Mouse (Mus musculus) midbrain, embryonic 16.5 days (tissue): Measurements from ENCODE around the gene Usmg5. TPM values are rescaled to one million over a fixed set of nuclear protein-coding genes. Genes with fewer than 3 reads are reported as not detected.
A peak's percentile ranks its signal among the peaks of the same experiment; 100 is the strongest.
"Not testable (repeated sequence)": the region's sequence is repeated elsewhere in the genome, so short reads cannot be mapped to it uniquely, and the experiment has no call there.

ENCODE experiments used
- ATAC-seq: fragments of 200-750 bp; cut with Nextera tagmentation; 2 replicates; pipeline ENCODE4 v1.8.0; 2017; ENCODE audit warnings: moderate TSS enrichment
- H3K27ac ChIP-seq: fragments of 300-500 bp; sonication (generic); 2 replicates; pipeline ENCODE4 v1.5.1; 2014; ENCODE audit warnings: mild to moderate bottlenecking, low read length, mixed read lengths
- H3K27me3 ChIP-seq: fragments of 300-500 bp; sonication (generic); 2 replicates; pipeline ENCODE4 v1.6.1; 2014; ENCODE audit warnings: low read depth, low read length, mixed read lengths; ENCODE audit not compliant: control insufficient read depth, insufficient read depth
- H3K36me3 ChIP-seq: fragments of 300-500 bp; sonication (generic); 2 replicates; pipeline ENCODE4 v1.6.1; 2014; ENCODE audit warnings: mild to moderate bottlenecking, low read length, moderate library complexity, mixed read lengths; ENCODE audit not compliant: control insufficient read depth, insufficient read depth
- H3K4me1 ChIP-seq: fragments of 300-500 bp; sonication (generic); 2 replicates; pipeline ENCODE4 v1.6.1; 2014; ENCODE audit warnings: mild to moderate bottlenecking, low read length, mixed read lengths; ENCODE audit not compliant: control insufficient read depth, insufficient read depth
- H3K4me2 ChIP-seq: fragments of 300-500 bp; sonication (generic); 2 replicates; pipeline ENCODE4 v1.6.1; 2014; ENCODE audit warnings: mild to moderate bottlenecking, low read length, mixed read lengths
- H3K4me3 ChIP-seq: fragments of 300-500 bp; sonication (generic); 2 replicates; pipeline ENCODE4 v1.5.1; 2014; ENCODE audit warnings: low read depth, mild to moderate bottlenecking, low read length, moderate library complexity, mixed read lengths
- H3K9ac ChIP-seq: fragments of 300-500 bp; sonication (generic); 2 replicates; pipeline ENCODE4 v1.6.1; 2014; ENCODE audit warnings: low read depth, low read length, mixed read lengths
- H3K9me3 ChIP-seq: fragments of 300-500 bp; sonication (generic); replicated peaks from 2 replicates; pipeline ENCODE4 v1.6.1; 2014; ENCODE audit warnings: mild to moderate bottlenecking, low read length, mixed read lengths; ENCODE audit not compliant: control insufficient read depth, poor library complexity, severe bottlenecking
- WGBS: fragments of 180-500 bp; shearing (Covaris S2); extraction: QIAGEN DNeasy Blood & Tissue Kit; methylation state at CpG from one replicate; pipeline ENCODE4 v1.1.7; 2014; 5-methylcytosine and 5-hydroxymethylcytosine counted together
- polyA plus RNA-seq: library from polyadenylated mRNA; unstranded; fragments of >200 nt; fragmentation: Nextera tagmentation; extraction: Ambion mirVana; gene quantifications from 2 replicates; pipeline ENCODE4 v1.2.1, GENCODE M21; 2015

Gene Usmg5
- polyA plus RNA-seq = 1,328 and 1,431 TPM in 2 replicates

DNA sequence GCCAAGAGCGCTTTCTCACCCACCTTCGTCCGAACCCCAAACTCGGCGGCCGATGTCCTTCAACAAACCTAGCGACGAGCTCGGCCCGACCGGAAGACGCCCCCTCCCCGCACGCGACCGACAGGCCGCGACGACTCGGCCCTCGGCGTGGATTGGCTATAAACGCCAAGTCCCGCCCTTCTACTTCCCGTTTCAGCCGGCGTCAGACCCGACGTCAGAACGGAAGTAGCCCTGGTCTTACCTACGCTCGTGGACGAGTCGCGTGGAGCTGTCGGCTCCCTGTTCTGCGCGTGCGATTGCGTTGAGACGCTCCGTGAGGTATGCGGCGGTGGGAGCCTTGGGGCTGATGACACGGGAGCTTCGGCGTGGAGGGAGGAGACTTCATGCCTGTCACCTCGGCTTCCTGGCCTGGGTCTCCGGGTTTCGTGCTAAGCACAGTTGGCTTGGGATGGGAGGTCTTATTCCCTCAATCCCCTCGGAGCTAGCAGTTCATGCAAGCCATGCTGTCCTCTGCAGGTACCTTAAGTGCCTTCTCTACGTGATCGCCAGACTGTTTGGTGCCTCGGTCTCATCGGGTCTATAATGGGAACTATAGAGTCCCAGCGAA is at the start of gene Usmg5, which contains the start of gene Pdcd11:
Gene Usmg5, minus strand, starts transcription at position 98 of the 607 bp plus-strand sequence.
Gene Pdcd11, plus strand, starts transcription at position 219 of the 607 bp plus-strand sequence.
- Histone ChIP-seq H3K9me3 (no peaks in the 10 kb centered on the region), H3K4me2 (peak within 1 kb of the TSS; percentile 95), H3K36me3 (peaks cover 10% of the 10 kb centered on the region; the same call in 1 of the 2 replicates), H3K4me3 (peak within 1 kb of the TSS; percentile 96), H3K9ac (peak within 1 kb of the TSS; percentile 99), H3K4me1 (peaks cover 25% of the 10 kb centered on the region), H3K27me3 (no peaks in the 10 kb centered on the region), H3K27ac (peak within 1 kb of the TSS; percentile 90)
- WGBS = under 1% methylated on average over 56 of the region's 56 CpGs
- peak; percentile 99 for ATAC-seq

DNA sequence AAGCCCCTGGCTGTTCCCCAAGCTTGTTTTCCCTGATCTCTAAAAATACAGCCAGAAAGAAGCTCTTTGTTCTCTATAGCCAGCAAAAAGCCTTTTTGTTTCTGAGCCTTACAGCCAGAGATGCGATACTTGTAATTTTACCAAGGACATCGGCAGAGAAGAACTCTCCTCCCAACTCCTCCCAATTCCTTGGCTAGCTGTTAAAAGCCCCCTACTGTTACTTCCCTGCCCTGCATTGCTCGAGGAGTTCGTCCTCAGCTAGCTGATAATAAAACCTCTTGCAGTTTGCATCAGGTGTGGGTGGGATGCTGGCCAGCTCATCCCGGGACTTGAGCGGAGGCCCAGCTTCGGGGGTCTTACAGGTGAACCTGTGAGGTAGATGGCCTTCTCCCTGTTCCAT is 49.2 kb upstream of the Usmg5 start:
- WGBS = 45% methylated on average over 7 of the region's 7 CpGs
- not testable (repeated sequence) for H3K9ac ChIP-seq, ATAC-seq, H3K27ac ChIP-seq, H3K4me1 ChIP-seq, H3K4me3 ChIP-seq, H3K4me2 ChIP-seq, H3K36me3 ChIP-seq, H3K27me3 ChIP-seq, H3K9me3 ChIP-seq

GRCm38 (mm10) chr19:47137771-47138421 is 47.4 kb upstream of the Usmg5 start, which contains the start of gene Calhm2:
Gene Calhm2 (minus strand): TSS chr19:47138294.
- WGBS = 8% methylated on average over 26 of the region's 28 CpGs
- Histone ChIP-seq H3K27me3 (no peaks in the 10 kb centered on the region; the same call in 1 of the 2 replicates), H3K4me1 (peaks cover 6% of the 10 kb centered on the region; the same call in 1 of the 2 replicates), H3K27ac (no peak within 1 kb of the TSS), H3K4me3 (peak within 1 kb of the TSS; percentile 25), H3K4me2 (peak within 1 kb of the TSS; percentile 54), H3K36me3 (no peaks in the 10 kb centered on the region), H3K9me3 (no peaks in the 10 kb centered on the region), H3K9ac (peak within 1 kb of the TSS; percentile 42)
- peak; percentile 64 for ATAC-seq

DNA sequence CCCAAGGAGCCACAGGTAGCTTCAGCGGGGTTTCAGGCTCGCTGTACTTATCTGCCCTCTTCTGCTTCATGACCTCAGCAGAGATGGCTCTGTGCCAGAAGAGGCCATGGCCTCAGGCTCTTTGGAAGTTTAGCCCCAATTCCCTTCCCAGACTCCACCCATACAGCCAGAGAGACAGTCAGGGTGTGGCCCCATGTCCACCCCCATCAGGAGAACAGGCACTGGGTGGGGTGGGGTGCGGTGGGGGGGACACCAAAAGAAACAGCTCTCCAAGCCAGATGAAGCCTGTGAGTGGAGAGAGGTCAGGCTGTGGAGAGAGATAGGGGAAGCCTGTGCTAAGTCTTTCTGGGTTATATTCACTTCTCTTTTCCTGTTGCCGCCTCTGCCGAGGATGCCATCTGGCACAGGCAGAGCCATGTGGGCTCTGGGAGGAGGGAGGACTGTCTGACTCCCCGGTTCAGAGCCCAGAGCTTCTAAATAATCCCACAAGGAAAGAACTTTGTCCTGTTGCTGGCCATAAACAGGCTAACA is 46.7 kb upstream of the Usmg5 start:
- ATAC-seq = no peak
- H3K27me3 ChIP-seq = no peaks in the 10 kb centered on the region; the same call in 1 of the 2 replicates
- no peaks in the 10 kb centered on the region for H3K9me3 ChIP-seq
- no peak overlapping the region for H3K9ac ChIP-seq
- peaks cover 6% of the 10 kb centered on the region; the same call in 1 of the 2 replicates for H3K4me1 ChIP-seq
- no peaks in the 10 kb centered on the region for H3K36me3 ChIP-seq
- 44% methylated on average over 6 of the region's 6 CpGs for WGBS
- H3K27ac ChIP-seq = no peak overlapping the region
- H3K4me3 ChIP-seq = no peak overlapping the region
- peak overlapping the region; percentile 54 for H3K4me2 ChIP-seq

GRCm38 (mm10) chr19:47136170-47136569 is 45.7 kb upstream of the Usmg5 start:
- H3K4me1 ChIP-seq = peaks cover 6% of the 10 kb centered on the region; the same call in 1 of the 2 replicates
- no peak overlapping the region for H3K4me2 ChIP-seq
- WGBS = 86% methylated on average over 5 of the region's 5 CpGs
- no peaks in the 10 kb centered on the region; the same call in 1 of the 2 replicates for H3K27me3 ChIP-seq
- H3K9ac ChIP-seq = no peak overlapping the region
- no peak for ATAC-seq
- H3K27ac ChIP-seq = no peak overlapping the region
- peaks cover 3% of the 10 kb centered on the region for H3K36me3 ChIP-seq
- no peaks in the 10 kb centered on the region for H3K9me3 ChIP-seq
- H3K4me3 ChIP-seq = no peak overlapping the region

GRCm38 (mm10) chr19:47135568-47135967 is 45.1 kb upstream of the Usmg5 start:
- no peaks in the 10 kb centered on the region; the same call in 1 of the 2 replicates for H3K27me3 ChIP-seq
- H3K36me3 ChIP-seq = peaks cover 9% of the 10 kb centered on the region
- 93% methylated on average over 17 of the region's 17 CpGs for WGBS
- no peaks in the 10 kb centered on the region for H3K9me3 ChIP-seq
- H3K4me3 ChIP-seq = no peak overlapping the region
- no peak overlapping the region for H3K9ac ChIP-seq
- no peak overlapping the region for H3K4me2 ChIP-seq
- peaks cover 6% of the 10 kb centered on the region; the same call in 1 of the 2 replicates for H3K4me1 ChIP-seq
- ATAC-seq = no peak
- H3K27ac ChIP-seq = no peak overlapping the region

DNA sequence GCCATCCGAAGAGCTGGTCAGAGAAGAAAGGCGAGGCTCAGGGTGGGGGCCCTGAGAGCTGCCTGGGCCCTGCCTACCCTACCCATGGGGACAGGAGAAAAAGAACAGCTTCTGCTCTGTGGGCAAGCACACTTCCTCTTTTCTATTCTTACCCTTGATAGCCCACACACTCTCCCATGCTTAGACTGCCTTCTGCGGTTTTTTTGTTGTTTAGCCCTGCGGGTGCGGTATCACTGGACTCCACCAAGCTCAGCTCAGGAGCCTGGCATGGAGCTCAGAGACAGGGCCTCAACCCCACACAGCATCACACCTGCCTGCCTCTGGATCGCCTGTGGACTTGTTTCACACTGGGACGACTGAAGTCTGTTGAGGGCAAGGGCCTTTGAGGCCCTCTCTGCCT is 42.7 kb upstream of the Usmg5 start:
- H3K36me3 ChIP-seq = peaks cover 26% of the 10 kb centered on the region
- no peak for ATAC-seq
- 92% methylated on average over 7 of the region's 7 CpGs for WGBS

DNA sequence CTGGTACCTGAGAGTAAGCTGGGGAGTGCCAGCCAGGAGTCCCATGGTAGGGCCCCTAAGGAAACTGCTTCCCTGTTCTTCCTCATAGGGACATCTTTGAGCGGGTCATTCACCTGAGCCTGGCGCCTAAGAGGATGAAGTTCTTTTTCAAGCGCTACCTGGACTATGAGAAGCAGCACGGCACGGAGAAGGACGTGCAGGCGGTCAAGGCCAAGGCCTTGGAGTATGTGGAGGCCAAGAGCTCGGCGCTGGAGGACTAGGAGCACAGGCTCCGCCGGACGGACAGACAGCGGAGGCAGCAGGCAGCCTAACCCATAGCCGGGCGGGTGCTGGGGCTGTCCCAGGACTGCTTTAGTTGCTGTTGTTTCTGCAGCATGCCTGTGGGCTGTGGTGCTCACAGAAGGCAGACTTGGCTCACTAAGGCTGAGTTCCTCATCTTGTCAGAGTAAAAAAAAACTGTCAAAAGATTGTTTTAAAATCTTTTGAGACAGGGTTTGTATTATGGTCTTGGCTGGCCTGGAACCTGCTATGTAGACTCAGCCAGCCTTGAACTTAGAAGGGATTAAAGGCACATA is 40.2 kb upstream of the Usmg5 start:
- ATAC-seq = no peak
- no peak overlapping the region for H3K4me3 ChIP-seq
- WGBS = 97% methylated on average over 15 of the region's 15 CpGs
- H3K9ac ChIP-seq = no peak overlapping the region
- no peak overlapping the region for H3K4me2 ChIP-seq
- no peaks in the 10 kb centered on the region for H3K9me3 ChIP-seq
- H3K36me3 ChIP-seq = peaks cover 36% of the 10 kb centered on the region
- no peak overlapping the region for H3K27ac ChIP-seq
- H3K4me1 ChIP-seq = no peaks in the 10 kb centered on the region
- H3K27me3 ChIP-seq = no peaks in the 10 kb centered on the region

More for the DNA sequence above, 42.7 kb upstream of the Usmg5 start:
- Histone ChIP-seq H3K27me3 (no peaks in the 10 kb centered on the region), H3K4me1 (peaks cover 5% of the 10 kb centered on the region; the same call in 1 of the 2 replicates), H3K9ac (no peak overlapping the region), H3K4me2 (no peak overlapping the region), H3K9me3 (no peaks in the 10 kb centered on the region), H3K4me3 (no peak overlapping the region), H3K27ac (no peak overlapping the region)
